Mouse (Mus musculus) liver, adult (tissue): Measurements from ENCODE around the gene Gm7073.

ENCODE experiments used
- GATA4 ChIP-seq: IDR thresholded peaks from 2 replicates; pipeline ENCODE4 v1.6.1; 2014; ENCODE audit warnings: mild to moderate bottlenecking, low read length; ENCODE audit not compliant: insufficient replicate concordance

The Gm7073 gene

GRCm38 (mm10) chrX:60539149-60539548, at the start of gene Gm7073:
Gene Gm7073, minus strand, starts transcription at chrX:60539249.
- no peak for TF ChIP-seq GATA4

DNA sequence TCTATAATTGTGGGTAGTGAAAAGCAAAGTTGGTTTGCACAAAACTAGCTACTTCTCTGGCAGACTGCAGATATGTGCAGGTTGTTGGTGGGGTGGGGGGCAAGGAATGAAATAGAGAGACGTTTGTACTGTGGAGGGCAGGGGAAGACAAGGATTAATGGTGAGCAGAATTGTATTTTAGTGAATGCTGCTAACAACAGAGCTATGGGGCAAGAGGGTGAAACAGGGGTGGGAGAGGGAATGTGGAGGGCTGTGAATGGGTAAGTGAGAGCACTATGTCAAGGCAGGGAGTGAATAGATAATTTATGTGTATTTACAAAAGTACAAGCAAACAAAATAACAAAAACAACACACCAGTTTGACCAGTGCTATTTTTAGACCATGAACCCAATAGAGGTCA, 31.5 kb upstream of the Gm7073 start:
- no peak for TF ChIP-seq GATA4

GRCm38 (mm10) chrX:60569047-60569446, 30.0 kb upstream of the Gm7073 start:
- TF ChIP-seq GATA4, result no peak

GRCm38 (mm10) chrX:60555242-60555641, 16.2 kb upstream of the Gm7073 start:
- no peak for TF ChIP-seq GATA4

DNA sequence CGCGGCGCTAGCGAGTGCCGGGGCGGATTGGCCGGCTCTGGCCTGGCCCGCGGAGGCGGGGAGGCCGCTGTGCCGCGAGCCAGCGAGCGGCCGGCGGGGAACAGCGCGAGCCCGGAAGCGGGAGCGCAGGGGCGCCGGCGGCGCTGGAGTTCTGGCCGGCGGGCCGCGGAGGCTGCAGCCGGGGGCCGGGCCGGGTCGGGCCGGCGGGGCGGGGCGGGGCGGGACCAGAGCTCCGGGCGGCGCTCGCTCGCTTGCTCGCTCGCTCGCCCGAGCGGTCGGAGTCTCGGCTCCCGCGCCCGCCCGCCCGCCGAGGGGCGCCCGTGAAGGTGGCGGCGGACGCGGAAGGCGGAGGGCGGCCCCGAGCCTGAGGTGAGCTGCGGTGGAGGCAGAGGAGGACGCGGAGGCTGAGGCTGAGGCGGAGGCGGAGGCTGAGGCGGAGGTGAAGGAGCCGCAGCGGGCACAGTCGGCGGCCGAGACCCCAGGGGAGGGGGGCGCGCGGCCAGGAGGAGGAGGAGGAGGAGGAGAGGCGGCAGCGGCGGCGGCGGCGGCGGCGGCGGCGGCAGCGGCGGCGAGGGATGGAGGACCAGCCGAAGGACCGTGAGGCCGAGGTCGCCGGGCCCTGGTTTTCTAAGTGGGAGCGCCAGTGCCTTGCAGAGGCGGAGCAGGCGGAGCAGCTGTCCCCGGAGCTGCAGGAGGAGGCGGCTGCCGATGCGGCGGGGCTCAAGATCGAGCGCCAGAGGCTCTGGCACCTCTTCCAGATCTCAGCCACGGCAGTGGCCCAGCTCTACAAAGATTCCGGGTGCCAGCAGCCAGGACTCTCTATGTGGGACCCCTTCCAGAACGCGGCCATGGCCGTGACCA, 8.6 kb upstream of the Gm7073 start:
- TF ChIP-seq GATA4, result no peak

DNA sequence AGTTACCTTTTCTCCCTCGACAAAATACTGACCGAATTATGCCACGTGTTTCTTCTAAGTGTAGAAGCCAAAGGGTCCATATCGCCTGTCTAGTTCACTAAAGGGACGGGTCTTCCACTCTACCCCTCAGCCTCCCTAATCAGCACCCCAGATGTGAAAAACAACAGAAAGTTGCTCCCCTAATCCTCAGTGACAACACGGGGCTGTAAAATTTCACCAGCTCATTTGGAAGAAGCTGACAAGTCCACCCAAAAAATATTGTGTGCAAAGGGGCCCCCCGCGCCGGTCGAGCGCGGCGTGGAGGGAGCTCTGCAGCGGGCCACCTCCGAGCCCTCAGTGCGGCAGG, 8.0 kb upstream of the Gm7073 start:
- TF ChIP-seq GATA4, result no peak

- TF ChIP-seq GATA4, result no peak
These were observed 6.9 kb upstream of the Gm7073 start for GRCm38 (mm10) chrX:60545906-60546305.

DNA sequence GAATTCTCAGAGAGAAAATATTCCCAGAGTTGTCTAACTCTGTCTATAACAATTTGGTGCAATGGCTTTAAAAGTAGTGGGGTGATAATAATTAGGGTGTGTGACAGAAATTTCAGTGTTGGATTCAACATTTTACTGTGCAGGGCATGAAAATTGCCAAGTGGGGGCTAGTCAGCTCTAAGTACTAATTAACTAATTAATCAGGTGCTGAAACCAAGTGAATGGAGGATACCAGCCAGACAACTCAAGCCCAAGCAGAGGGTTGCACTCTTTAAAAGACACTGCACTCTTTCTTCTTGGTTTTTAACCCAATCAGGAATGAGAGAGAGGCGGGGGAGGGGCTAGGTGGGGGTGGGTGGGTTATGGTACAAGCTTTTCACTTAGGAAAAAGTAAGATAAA, 6.4 kb upstream of the Gm7073 start:
- TF ChIP-seq GATA4, result no peak

- no peak for TF ChIP-seq GATA4
These were observed 5.0 kb upstream of the Gm7073 start for GRCm38 (mm10) chrX:60544098-60544497.

GRCm38 (mm10) chrX:60542901-60543300, 3.9 kb upstream of the Gm7073 start:
- no peak for TF ChIP-seq GATA4

GRCm38 (mm10) chrX:60503995-60504394, 35.1 kb downstream of the Gm7073 start:
- no peak for TF ChIP-seq GATA4

DNA sequence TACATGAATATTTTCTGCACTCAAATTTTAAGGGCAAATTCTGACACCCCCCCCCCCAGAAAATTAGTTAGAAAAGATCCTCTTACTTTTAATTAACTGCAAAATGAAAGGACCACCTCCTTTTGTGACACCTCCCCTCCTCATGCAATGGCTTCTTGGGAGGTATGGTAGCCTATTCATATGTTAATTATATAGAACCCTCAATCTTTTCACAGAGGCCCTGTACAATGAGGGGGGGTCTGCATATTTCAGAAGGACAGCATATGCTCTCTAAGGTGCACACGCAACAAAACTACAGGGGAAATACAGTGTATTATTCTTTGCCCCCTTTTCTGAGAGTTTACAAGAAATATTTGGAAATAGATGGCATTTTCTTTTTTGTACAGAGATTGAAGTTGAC, 41.3 kb downstream of the Gm7073 start:
- TF ChIP-seq GATA4, result no peak

DNA sequence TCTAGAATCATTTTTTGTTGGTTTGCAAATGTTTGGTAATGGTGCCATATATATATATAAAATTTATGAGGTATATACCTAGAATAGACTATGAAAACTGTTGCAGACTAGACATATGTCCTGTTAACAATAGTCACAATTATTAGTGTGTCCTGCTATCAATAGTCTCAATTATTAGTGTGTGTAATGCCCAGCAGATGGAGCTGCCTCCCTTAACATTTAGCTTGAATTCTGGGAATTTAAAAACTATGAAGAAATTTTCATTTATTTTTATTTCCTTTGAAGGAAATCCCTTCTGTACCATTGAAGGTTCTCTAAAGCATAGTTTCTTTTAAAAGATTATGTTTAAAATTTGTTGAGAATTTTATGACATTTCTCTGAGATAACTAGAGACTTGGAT, 43.7 kb downstream of the Gm7073 start:
- no peak for TF ChIP-seq GATA4

GRCm38 (mm10) chrX:60463786-60464185, 75.3 kb downstream of the Gm7073 start:
- TF ChIP-seq GATA4, result no peak

GRCm38 (mm10) chrX:60414563-60415111, 124.4 kb downstream of the Gm7073 start:
- TF ChIP-seq GATA4, result no peak

- TF ChIP-seq GATA4, result no peak
These were observed 133.4 kb downstream of the Gm7073 start for GRCm38 (mm10) chrX:60405681-60406080.

- TF ChIP-seq GATA4, result no peak
These were observed 134.4 kb downstream of the Gm7073 start for GRCm38 (mm10) chrX:60404668-60405044.
